In the genomic region with DNA sequence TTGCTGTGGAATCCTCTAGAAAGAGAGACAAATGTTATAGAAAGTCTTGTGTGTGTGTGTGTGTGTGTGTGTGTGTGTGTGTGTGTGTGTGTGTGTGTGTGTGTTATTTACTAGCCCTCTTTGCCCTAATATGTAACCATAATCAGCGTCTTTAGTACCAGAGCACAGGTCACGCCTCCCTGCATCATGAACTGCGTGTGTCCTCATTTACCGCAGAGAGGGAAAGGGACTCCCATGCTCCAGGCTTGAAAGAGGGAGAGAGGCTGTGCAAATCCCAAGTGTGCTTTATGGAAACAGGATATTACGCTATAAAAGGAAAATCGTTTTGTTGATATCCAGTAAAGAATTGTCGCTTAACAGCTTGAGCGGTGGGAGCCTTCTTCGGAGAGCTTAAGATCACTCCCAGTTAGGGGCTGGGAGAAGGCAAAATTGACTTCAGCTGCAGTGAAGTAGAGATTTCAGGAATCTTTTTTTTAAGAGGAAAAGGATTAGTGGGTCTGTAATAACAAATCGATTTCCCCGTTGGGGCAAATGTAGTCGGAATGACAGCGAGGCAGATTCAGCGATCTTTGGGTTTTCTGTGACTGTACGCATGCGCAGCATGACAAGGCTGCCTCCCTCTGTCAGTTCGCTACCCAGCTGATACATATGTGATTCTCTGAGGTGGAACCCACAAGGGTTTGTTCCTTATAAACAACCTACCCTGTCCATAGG, we compare ENCODE assay signal across 9 mouse cellular contexts.
DNase-seq lines count a peak whose midpoint lies in the region; ATAC-seq and TF ChIP-seq lines count a peak whose summit lies in the region.
"Had no signal": no experiment of that assay in that cellular context is flagged by ENCODE, and none has a peak within 500 bp of the region (broad histone marks: within the 10 kb centered on the region; RNA-seq: fewer than 3 reads in every experiment).

No protein-coding gene starts in this region.

- no peak overlapping the region for H3K9ac ChIP-seq in heart, embryonic 11.5 days (ENCODE audit: low read depth, low read length)
- H3K9ac ChIP-seq in hindbrain, embryonic 13.5 days = peak overlapping the region; percentile 36; the same call in 1 of the 2 replicates
- peak overlapping the region; percentile 61 for H3K9ac ChIP-seq in midbrain, embryonic 16.5 days (ENCODE audit: low read depth, low read length)

- no peaks in the 10 kb centered on the region for H3K36me3 ChIP-seq in heart, embryonic 11.5 days (ENCODE audit: control insufficient read depth, insufficient read depth, low read length)
- no peaks in the 10 kb centered on the region for H3K36me3 ChIP-seq in hindbrain, embryonic 13.5 days
- no peaks in the 10 kb centered on the region for H3K36me3 ChIP-seq in midbrain, embryonic 16.5 days (ENCODE audit: control insufficient read depth, insufficient read depth, low read length)
- no peaks in the 10 kb centered on the region for H3K36me3 ChIP-seq in thymus, adult 2 months (ENCODE audit: control insufficient read depth, insufficient read depth, low read length)
- H3K36me3 ChIP-seq: G1E had no signal

- peak overlapping the region; percentile 34 for H3K4me3 ChIP-seq in heart, embryonic 11.5 days (ENCODE audit: low read depth, low read length)
- H3K4me3 ChIP-seq in cortical plate, adult 2 months (ENCODE audit: insufficient read depth, low read length) = peak overlapping the region; percentile 41; the same call in 1 of the 2 replicates
- H3K4me3 ChIP-seq in hindbrain, embryonic 13.5 days = peak overlapping the region; percentile 33
- peak overlapping the region; percentile 40 for H3K4me3 ChIP-seq in midbrain, embryonic 16.5 days (ENCODE audit: low read depth, low read length)
- no peak overlapping the region for H3K4me3 ChIP-seq in thymus, adult 2 months (ENCODE audit: control insufficient read depth, insufficient read depth, low read length)

- no peak for DNase-seq in heart, postnatal 4 days
- DNase-seq in natural killer cell, adult 2 months (ENCODE audit: low spot score in 2 of 2) = no peak
- DNase-seq in thymus, adult 2 months = no peak

- ATAC-seq in heart, embryonic 11.5 days (replicated peaks; ENCODE audit: insufficient number of reproducible peaks, low FRiP score, low TSS enrichment) = no peak
- ATAC-seq in hindbrain, embryonic 13.5 days (ENCODE audit: low FRiP score) = no peak
- ATAC-seq in midbrain, embryonic 16.5 days = peak; percentile 72; the same call in 1 of the 2 replicates
- no peak for ATAC-seq in monocyte, adult 5-6 weeks (replicated peaks; ENCODE audit: insufficient number of reproducible peaks, low FRiP score, low TSS enrichment, poor library complexity, severe bottlenecking)

- TF ChIP-seq POLR2A in cortical plate, adult 2 months (IDR thresholded peaks at IDR 0.05; ENCODE audit: extremely low read depth, insufficient read depth, low read length) = no peak
- TF ChIP-seq POLR2A in thymus, adult 2 months (IDR thresholded peaks at IDR 0.05; ENCODE audit: control insufficient read depth, extremely low read depth, insufficient read depth, low read length, poor library complexity) = no peak

- WGBS in heart, embryonic 11.5 days (ENCODE audit: insufficient replicate concordance) = 42% methylated on average over 17 of the region's 17 CpGs
- 33% methylated on average over 17 of the region's 17 CpGs for WGBS in hindbrain, embryonic 13.5 days
- 39% methylated on average over 17 of the region's 17 CpGs for WGBS in midbrain, embryonic 16.5 days
- WGBS in thymus, adult 2 months = 60% methylated on average over 17 of the region's 17 CpGs

- no peak overlapping the region for H3K27ac ChIP-seq in heart, embryonic 11.5 days (ENCODE audit: low read depth, low read length)
- no peak overlapping the region for H3K27ac ChIP-seq in cortical plate, adult 2 months (ENCODE audit: insufficient read depth, low read length)
- peak overlapping the region; percentile 71 for H3K27ac ChIP-seq in hindbrain, embryonic 13.5 days
- peak overlapping the region; percentile 75 for H3K27ac ChIP-seq in midbrain, embryonic 16.5 days (ENCODE audit: low read length)
- no peak overlapping the region for H3K27ac ChIP-seq in thymus, adult 2 months (ENCODE audit: control insufficient read depth, insufficient read depth, low read length)

- H3K27me3 ChIP-seq in heart, embryonic 11.5 days (ENCODE audit: control insufficient read depth, insufficient read depth, low read length) = no peaks in the 10 kb centered on the region
- 0 out of 2 replicates have a peak, but pooled peaks cover 2% of the 10 kb centered on the region for H3K27me3 ChIP-seq in hindbrain, embryonic 13.5 days
- H3K27me3 ChIP-seq in midbrain, embryonic 16.5 days (ENCODE audit: control insufficient read depth, insufficient read depth, low read depth, low read length) = no peaks in the 10 kb centered on the region
- H3K27me3 ChIP-seq in thymus, adult 2 months (ENCODE audit: control insufficient read depth, insufficient read depth, low read length) = no peaks in the 10 kb centered on the region

- TF ChIP-seq CTCF in cortical plate, adult 2 months (IDR thresholded peaks at IDR 0.05; ENCODE audit: extremely low read depth, insufficient read depth, low read length) = no peak
- no peak for TF ChIP-seq CTCF in thymus, adult 2 months (IDR thresholded peaks at IDR 0.05; ENCODE audit: borderline replicate concordance, control insufficient read depth, extremely low read depth, insufficient read depth, low read length, poor library complexity)

- no peaks in the 10 kb centered on the region for H3K4me1 ChIP-seq in heart, embryonic 11.5 days (ENCODE audit: control insufficient read depth, insufficient read depth, low read length)
- H3K4me1 ChIP-seq in cortical plate, adult 2 months (ENCODE audit: control insufficient read depth, insufficient read depth, low read length) = no peaks in the 10 kb centered on the region
- no peaks in the 10 kb centered on the region; the same call in 1 of the 2 replicates for H3K4me1 ChIP-seq in hindbrain, embryonic 13.5 days (replicated peaks)
- H3K4me1 ChIP-seq in midbrain, embryonic 16.5 days (ENCODE audit: control insufficient read depth, insufficient read depth, low read length) = no peaks in the 10 kb centered on the region
- H3K4me1 ChIP-seq in thymus, adult 2 months (replicated peaks; ENCODE audit: control insufficient read depth, insufficient read depth, low read length) = no peaks in the 10 kb centered on the region

- H3K4me2 ChIP-seq in heart, embryonic 11.5 days = peak overlapping the region; percentile 55
- peak overlapping the region; percentile 48 for H3K4me2 ChIP-seq in hindbrain, embryonic 13.5 days
- H3K4me2 ChIP-seq in midbrain, embryonic 16.5 days (ENCODE audit: low read length) = peak overlapping the region; percentile 52

- H3K9me3 ChIP-seq in heart, embryonic 11.5 days (replicated peaks; ENCODE audit: control insufficient read depth, low read length) = no peaks in the 10 kb centered on the region
- no peaks in the 10 kb centered on the region for H3K9me3 ChIP-seq in hindbrain, embryonic 13.5 days
- no peaks in the 10 kb centered on the region for H3K9me3 ChIP-seq in midbrain, embryonic 16.5 days (replicated peaks; ENCODE audit: control insufficient read depth, low read length, poor library complexity, severe bottlenecking)
- H3K9me3 ChIP-seq: G1E had no signal

Comparison
In these comparisons a context has a peak if more than half of its experiments do, and no peak if none do; other contexts are left out.
1. H3K27ac ChIP-seq: peak in hindbrain, embryonic 13.5 days (single experiment) and midbrain, embryonic 16.5 days (single experiment); none in heart, embryonic 11.5 days (single experiment), cortical plate, adult 2 months (single experiment) and thymus, adult 2 months (single experiment).
2. Peak in every context shown above with its lines, with median percentiles within 50 percentile points of each other: H3K4me2 ChIP-seq.